Mouse (Mus musculus) ES-E14 (cell line): ENCODE data around the gene Emp2.

Source experiments
- CHD2 ChIP-seq: IDR thresholded peaks from 2 replicates; pipeline ENCODE4 v1.6.1; 2014; ENCODE audit warnings: mild to moderate bottlenecking, low read depth, low read length, inconsistent platforms
- HCFC1 ChIP-seq: IDR thresholded peaks from 2 replicates; pipeline ENCODE4 v1.6.1; 2012; ENCODE audit warnings: low read length, inconsistent platforms, borderline replicate concordance; ENCODE audit not compliant: insufficient read depth
- MAFK ChIP-seq: IDR thresholded peaks from 2 replicates; pipeline ENCODE4 v1.6.1; 2014; ENCODE audit warnings: mild to moderate bottlenecking, low read depth, low read length, inconsistent platforms; ENCODE audit not compliant: insufficient read depth
- ZNF384 ChIP-seq: IDR thresholded peaks from 2 replicates; pipeline ENCODE4 v1.6.1; 2012; ENCODE audit warnings: low read depth, low read length, inconsistent platforms

- TF ChIP-seq MAFK (no peak), ZNF384 (no peak), CHD2 (no peak), HCFC1 (no peak)
Measured at GRCm38 (mm10) chr16:10297696-10298644, 15.8 kb downstream of the Emp2 start.
